Mouse (Mus musculus): ENCODE data around the gene Kcnc1. TPM values are rescaled to one million over a fixed set of nuclear protein-coding genes. Genes with fewer than 3 reads are reported as not detected.

Gene Kcnc1
- polyA plus RNA-seq, 1 experiment from 2014 or later = 0.37 TPM

- no peaks in the 10 kb centered on the region for H3K9me3 ChIP-seq (replicated peaks)
- no peak overlapping the region for H3K4me3 ChIP-seq
- peaks cover 25% of the 10 kb centered on the region for H3K4me1 ChIP-seq
- H3K36me3 ChIP-seq = no peaks in the 10 kb centered on the region
- 0 out of 2 replicates have a peak overlapping the region, but pooled peaks have one; percentile 13 for H3K27ac ChIP-seq (replicated peaks)
- no peaks in the 10 kb centered on the region for H3K27me3 ChIP-seq (ENCODE audit: low read depth, poor library complexity, severe bottlenecking)
- 84% methylated on average over 6 of the region's 6 CpGs for WGBS
- no peak for DNase-seq (ENCODE audit: low spot score)
Measured at GRCm38 (mm10) chr7:46445896-46446295, 49.6 kb downstream of the Kcnc1 start.

GRCm38 (mm10) chr7:46447473-46448165 is 51.3 kb downstream of the Kcnc1 start:
- no peak overlapping the region for H3K4me3 ChIP-seq
- no peaks in the 10 kb centered on the region for H3K36me3 ChIP-seq
- no peaks in the 10 kb centered on the region for H3K9me3 ChIP-seq (replicated peaks)
- H3K27ac ChIP-seq (replicated peaks) = no peak overlapping the region
- DNase-seq (ENCODE audit: low spot score) = no peak
- no peaks in the 10 kb centered on the region; the same call in 1 of the 2 replicates for H3K27me3 ChIP-seq (ENCODE audit: low read depth, poor library complexity, severe bottlenecking)
- peaks cover 24% of the 10 kb centered on the region for H3K4me1 ChIP-seq
- 69% methylated on average over 9 of the region's 9 CpGs for WGBS

GRCm38 (mm10) chr7:46448922-46449645 is 52.8 kb downstream of the Kcnc1 start:
- H3K9me3 ChIP-seq (replicated peaks) = no peaks in the 10 kb centered on the region
- H3K27me3 ChIP-seq (ENCODE audit: low read depth, poor library complexity, severe bottlenecking) = no peaks in the 10 kb centered on the region; the same call in 1 of the 2 replicates
- no peaks in the 10 kb centered on the region for H3K36me3 ChIP-seq
- no peak overlapping the region for H3K4me3 ChIP-seq
- peak; percentile 19 for DNase-seq (ENCODE audit: low spot score)
- no peak overlapping the region; the same call in 1 of the 2 replicates for H3K27ac ChIP-seq (replicated peaks)
- 54% methylated on average over 6 of the region's 6 CpGs for WGBS
- peaks cover 29% of the 10 kb centered on the region for H3K4me1 ChIP-seq

GRCm38 (mm10) chr7:46453930-46454679 is 57.8 kb downstream of the Kcnc1 start:
- Histone ChIP-seq H3K27ac (replicated peaks) (peak overlapping the region; percentile 76), H3K36me3 (no peaks in the 10 kb centered on the region), H3K9me3 (replicated peaks) (no peaks in the 10 kb centered on the region), H3K4me1 (peaks cover 29% of the 10 kb centered on the region), H3K27me3 (ENCODE audit: low read depth, poor library complexity, severe bottlenecking) (no peaks in the 10 kb centered on the region; the same call in 1 of the 2 replicates), H3K4me3 (no peak overlapping the region)
- 38% methylated on average over 10 of the region's 10 CpGs for WGBS
- peak; percentile 68 for DNase-seq (ENCODE audit: low spot score)

- Histone ChIP-seq H3K36me3 (no peaks in the 10 kb centered on the region), H3K9me3 (replicated peaks) (no peaks in the 10 kb centered on the region), H3K4me3 (no peak overlapping the region), H3K27me3 (ENCODE audit: low read depth, poor library complexity, severe bottlenecking) (no peaks in the 10 kb centered on the region), H3K27ac (replicated peaks) (no peak overlapping the region), H3K4me1 (peaks cover 27% of the 10 kb centered on the region)
- WGBS = 84% methylated on average over 3 of the region's 3 CpGs
- DNase-seq (ENCODE audit: low spot score) = no peak
Measured at GRCm38 (mm10) chr7:46457889-46458288, 61.6 kb downstream of the Kcnc1 start.

- H3K27me3 ChIP-seq (ENCODE audit: low read depth, poor library complexity, severe bottlenecking) = no peaks in the 10 kb centered on the region
- no peak for DNase-seq (ENCODE audit: low spot score)
- no peaks in the 10 kb centered on the region for H3K9me3 ChIP-seq (replicated peaks)
- H3K27ac ChIP-seq (replicated peaks) = no peak overlapping the region
- H3K4me3 ChIP-seq = no peak overlapping the region
- WGBS = 85% methylated on average over 2 of the region's 2 CpGs
- no peaks in the 10 kb centered on the region for H3K36me3 ChIP-seq
- peaks cover 16% of the 10 kb centered on the region for H3K4me1 ChIP-seq
Measured at GRCm38 (mm10) chr7:46459200-46459599, 62.9 kb downstream of the Kcnc1 start.

GRCm38 (mm10) chr7:46459605-46460245 is 63.4 kb downstream of the Kcnc1 start:
- no peaks in the 10 kb centered on the region for H3K9me3 ChIP-seq (replicated peaks)
- no peak overlapping the region for H3K4me3 ChIP-seq
- no peaks in the 10 kb centered on the region for H3K27me3 ChIP-seq (ENCODE audit: low read depth, poor library complexity, severe bottlenecking)
- no peaks in the 10 kb centered on the region for H3K36me3 ChIP-seq
- 85% methylated on average over 9 of the region's 9 CpGs for WGBS
- H3K27ac ChIP-seq (replicated peaks) = no peak overlapping the region
- DNase-seq (ENCODE audit: low spot score) = no peak
- H3K4me1 ChIP-seq = peaks cover 11% of the 10 kb centered on the region

- H3K27me3 ChIP-seq (ENCODE audit: low read depth, poor library complexity, severe bottlenecking) = no peaks in the 10 kb centered on the region
- 71% methylated on average over 8 of the region's 8 CpGs for WGBS
- H3K9me3 ChIP-seq (replicated peaks) = no peaks in the 10 kb centered on the region
- H3K27ac ChIP-seq (replicated peaks) = no peak overlapping the region
- H3K4me1 ChIP-seq = peaks cover 15% of the 10 kb centered on the region
- DNase-seq (ENCODE audit: low spot score) = no peak
- H3K36me3 ChIP-seq = no peaks in the 10 kb centered on the region
- no peak overlapping the region for H3K4me3 ChIP-seq
Measured at GRCm38 (mm10) chr7:46462287-46462686, 66.0 kb downstream of the Kcnc1 start.

- no peak for DNase-seq (ENCODE audit: low spot score)
- Histone ChIP-seq H3K27ac (replicated peaks) (no peak overlapping the region), H3K9me3 (replicated peaks) (no peaks in the 10 kb centered on the region), H3K4me3 (no peak overlapping the region), H3K4me1 (peaks cover 15% of the 10 kb centered on the region), H3K27me3 (ENCODE audit: low read depth, poor library complexity, severe bottlenecking) (no peaks in the 10 kb centered on the region), H3K36me3 (no peaks in the 10 kb centered on the region)
- WGBS = 82% methylated on average over 8 of the region's 8 CpGs
Measured at GRCm38 (mm10) chr7:46463136-46463535, 66.8 kb downstream of the Kcnc1 start.

GRCm38 (mm10) chr7:46466422-46466981 is 70.2 kb downstream of the Kcnc1 start:
- Histone ChIP-seq H3K4me1 (0 out of 2 replicates have a peak, but pooled peaks cover 4% of the 10 kb centered on the region), H3K27ac (replicated peaks) (no peak overlapping the region), H3K36me3 (no peaks in the 10 kb centered on the region), H3K27me3 (ENCODE audit: low read depth, poor library complexity, severe bottlenecking) (no peaks in the 10 kb centered on the region), H3K4me3 (no peak overlapping the region), H3K9me3 (replicated peaks) (no peaks in the 10 kb centered on the region)
- DNase-seq (ENCODE audit: low spot score) = no peak
- 85% methylated on average over 7 of the region's 7 CpGs for WGBS

- no peaks in the 10 kb centered on the region for H3K9me3 ChIP-seq (replicated peaks)
- WGBS = 87% methylated on average over 3 of the region's 3 CpGs
- H3K4me1 ChIP-seq = peaks cover 8% of the 10 kb centered on the region
Measured at GRCm38 (mm10) chr7:46469542-46469941, 73.2 kb downstream of the Kcnc1 start.

More at GRCm38 (mm10) chr7:46469542-46469941, 73.2 kb downstream of the Kcnc1 start:
- no peak overlapping the region for H3K4me3 ChIP-seq
- H3K36me3 ChIP-seq = no peaks in the 10 kb centered on the region
- no peak for DNase-seq (ENCODE audit: low spot score)
- no peak overlapping the region for H3K27ac ChIP-seq (replicated peaks)
- H3K27me3 ChIP-seq (ENCODE audit: low read depth, poor library complexity, severe bottlenecking) = no peaks in the 10 kb centered on the region

All from midbrain, embryonic 10.5 days (tissue).